14 mouse cellular contexts compared by ENCODE assay signal in the genomic region with DNA sequence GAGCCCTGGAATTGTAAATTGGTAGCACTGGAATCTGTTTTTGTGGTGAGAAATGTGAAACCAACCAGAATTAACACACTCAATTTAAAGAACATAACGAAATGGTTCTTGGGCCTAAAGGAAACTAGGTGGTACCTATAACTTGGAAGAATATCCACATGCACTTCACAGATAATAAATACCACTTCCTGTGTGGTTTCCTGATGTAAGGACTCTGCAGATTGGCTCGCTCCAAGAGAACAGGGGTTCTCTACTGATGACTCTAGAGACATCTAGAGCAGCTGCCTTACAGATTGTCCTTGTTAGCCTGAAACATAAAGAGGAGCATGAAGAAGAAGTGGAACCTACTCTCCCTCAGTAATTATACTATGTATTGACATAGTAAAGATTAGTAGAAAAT.
"Had no signal": no experiment of that assay in that cellular context is flagged by ENCODE, and none has a peak within 500 bp of the region (broad histone marks: within the 10 kb centered on the region; RNA-seq: fewer than 3 reads in every experiment).

No protein-coding gene starts in this region.

- H3K27ac ChIP-seq: midbrain, embryonic 13.5 days; midbrain, embryonic 15.5 days; neural tube, embryonic 12.5 days; stomach, embryonic 15.5 days; stomach, postnatal 0 days had no signal

- H3K9me3 ChIP-seq: megakaryocyte, embryonic 14.5 days; midbrain, embryonic 13.5 days; midbrain, embryonic 15.5 days; neural tube, embryonic 12.5 days; stomach, embryonic 15.5 days had no signal

- H3K27me3 ChIP-seq: megakaryocyte, embryonic 14.5 days; midbrain, embryonic 13.5 days; midbrain, embryonic 15.5 days; neural tube, embryonic 12.5 days; stomach, embryonic 15.5 days had no signal

- H3K9ac ChIP-seq: lung, embryonic 14.5 days; midbrain, embryonic 13.5 days; midbrain, embryonic 15.5 days; neural tube, embryonic 12.5 days; stomach, embryonic 15.5 days had no signal

- DNase-seq: lung, adult 18-20 months; lung, embryonic 14.5 days; lung, postnatal 10 days; lung, postnatal 4 days; right cerebral cortex, postnatal 14 days; thymus, adult 2 months; thymus, postnatal 25 days; thymus, postnatal 4 days had no signal

- H3K4me3 ChIP-seq: megakaryocyte, embryonic 14.5 days; midbrain, embryonic 13.5 days; midbrain, embryonic 15.5 days; neural tube, embryonic 12.5 days; stomach, embryonic 15.5 days had no signal

- H3K36me3 ChIP-seq: midbrain, embryonic 13.5 days; midbrain, embryonic 15.5 days; neural tube, embryonic 12.5 days; stomach, embryonic 15.5 days had no signal

- ATAC-seq: midbrain, embryonic 13.5 days; midbrain, embryonic 15.5 days had no signal

- H3K4me1 ChIP-seq: megakaryocyte, embryonic 14.5 days; midbrain, embryonic 13.5 days; midbrain, embryonic 15.5 days; neural tube, embryonic 12.5 days; stomach, embryonic 15.5 days had no signal
